Mouse (Mus musculus) heart, adult 2 months (tissue): ENCODE data around the gene Kxd1. TPM values are rescaled to one million over a fixed set of nuclear protein-coding genes. Genes with fewer than 3 reads are reported as not detected.
"Not testable (repeated sequence)": the region's sequence is repeated elsewhere in the genome, so short reads cannot be mapped to it uniquely, and the experiment has no call there.

ENCODE experiments used
- DNase-seq, 2 experiments: peaks; one replicate each; pipeline ENCODE4 v3.0.0; 2021
- H3K27ac ChIP-seq: fragments of 200-600 bp; 2 replicates; pipeline ENCODE4 v1.8.1; 2022
- H3K27me3 ChIP-seq: fragments of 200-500 bp; 2 replicates; pipeline ENCODE4 v1.6.1; 2012; ENCODE audit warnings: mild to moderate bottlenecking, low read length, inconsistent platforms, mixed read lengths; ENCODE audit not compliant: control insufficient read depth, insufficient read depth
- H3K36me3 ChIP-seq: fragments of 200-500 bp; 2 replicates; pipeline ENCODE4 v1.6.1; 2012; ENCODE audit warnings: low read length, inconsistent platforms; ENCODE audit not compliant: control insufficient read depth, insufficient read depth
- H3K4me1 ChIP-seq: fragments of 200-500 bp; 2 replicates; pipeline ENCODE4 v1.6.1; 2011; ENCODE audit warnings: low read length; ENCODE audit not compliant: control insufficient read depth, insufficient read depth
- H3K4me3 ChIP-seq: fragments of 200-600 bp; 2 replicates; pipeline ENCODE4 v1.8.1; 2022
- H3K79me2 ChIP-seq: fragments of 200-500 bp; replicated peaks from 2 replicates; pipeline ENCODE4 v1.6.1; 2012; ENCODE audit warnings: mild to moderate bottlenecking, inconsistent platforms, low read length, moderate library complexity, mixed read lengths; ENCODE audit not compliant: control insufficient read depth, insufficient read depth
- H3K9ac ChIP-seq: fragments of 200-500 bp; 2 replicates; pipeline ENCODE4 v1.6.1; 2012; ENCODE audit warnings: low read depth, mild to moderate bottlenecking, control low read depth, inconsistent platforms, low read length, mixed read lengths
- CTCF ChIP-seq: fragments of 200-600 bp; IDR thresholded peaks from 2 replicates; pipeline ENCODE4 v1.8.1; 2022; ENCODE audit warnings: antibody characterized with exemption, mild to moderate bottlenecking, moderate library complexity
- EP300 ChIP-seq: fragments of 200-500 bp; IDR thresholded peaks from 2 replicates; pipeline ENCODE4 v1.6.1; 2011; ENCODE audit warnings: low read depth, low read length, control low read depth; ENCODE audit not compliant: insufficient read depth
- POLR2A ChIP-seq: fragments of 200-500 bp; IDR thresholded peaks from 2 replicates; pipeline ENCODE4 v1.6.1; 2011; ENCODE audit warnings: mild to moderate bottlenecking, low read depth, low read length, control low read depth; ENCODE audit not compliant: insufficient read depth
- WGBS: fragments of 180-500 bp; shearing (Covaris S2); methylation state at CpG from one replicate; pipeline ENCODE4 v1.1.7; 2018; 5-methylcytosine and 5-hydroxymethylcytosine counted together
- intact Hi-C: fragments of 180-260 bp; cut with DNase I; formaldehyde crosslinking; loops from one replicate; pipeline ENCODE4 v1.15.1; 2025
- polyA plus RNA-seq: library from polyadenylated mRNA; depleted of rRNA; stranded (reverse); fragments of >200 nt; gene quantifications from 2 replicates; pipeline ENCODE4 v1.2.3, GENCODE M21; 2012
- total RNA-seq, 2 experiments: library from RNA; stranded (reverse); gene quantifications; 2 replicates each; pipeline ENCODE4 v1.2.3; 2021

The Kxd1 gene
- total and polyA plus RNA-seq, 3 experiments, result 80.4 to 121 (median 99.4) TPM

GRCm38 (mm10) chr8:70519606-70520005 is 8.2 kb downstream of the Kxd1 start:
- H3K79me2 ChIP-seq, result no peaks in the 10 kb centered on the region
- peaks cover 3% of the 10 kb centered on the region; the same call in 1 of the 2 replicates for H3K4me1 ChIP-seq
- H3K9ac ChIP-seq, result no peak overlapping the region
- no peaks in the 10 kb centered on the region for H3K27me3 ChIP-seq
- no peak overlapping the region for H3K4me3 ChIP-seq
- no peak overlapping the region for H3K27ac ChIP-seq
- no peaks in the 10 kb centered on the region for H3K36me3 ChIP-seq
- intact Hi-C loops, result loop anchor here (10.0 kb wide), 1 partner anchor 255 kb away; the partner anchor contains the start of gene Pik3r2
- no peak for DNase-seq
- WGBS, result 47% methylated on average over 2 of the region's 2 CpGs
- no peak for TF ChIP-seq POLR2A
- TF ChIP-seq CTCF, result no peak
- no peak for TF ChIP-seq EP300

GRCm38 (mm10) chr8:70519043-70519442 is 8.7 kb downstream of the Kxd1 start:
- no peaks in the 10 kb centered on the region for H3K27me3 ChIP-seq
- H3K4me3 ChIP-seq, result no peak overlapping the region
- 89% methylated on average over 6 of the region's 6 CpGs for WGBS
- intact Hi-C loops, result no loop called here
- H3K9ac ChIP-seq, result no peak overlapping the region
- H3K4me1 ChIP-seq, result peaks cover 3% of the 10 kb centered on the region; the same call in 1 of the 2 replicates
- no peaks in the 10 kb centered on the region for H3K36me3 ChIP-seq
- TF ChIP-seq POLR2A (no peak), CTCF (no peak), EP300 (no peak)
- no peaks in the 10 kb centered on the region for H3K79me2 ChIP-seq
- no peak overlapping the region for H3K27ac ChIP-seq
- DNase-seq, result no peak

- Histone ChIP-seq H3K27me3 (no peaks in the 10 kb centered on the region), H3K9ac (no peak overlapping the region), H3K27ac (no peak overlapping the region), H3K4me3 (no peak overlapping the region), H3K36me3 (no peaks in the 10 kb centered on the region), H3K4me1 (peaks cover 1% of the 10 kb centered on the region; the same call in 1 of the 2 replicates), H3K79me2 (no peaks in the 10 kb centered on the region)
- TF ChIP-seq CTCF (no peak), EP300 (no peak), POLR2A (no peak)
- 80% methylated on average over 10 of the region's 10 CpGs for WGBS
- intact Hi-C loops, result no loop called here
- DNase-seq, result no peak
Observed at GRCm38 (mm10) chr8:70517940-70518643, 9.7 kb downstream of the Kxd1 start.

GRCm38 (mm10) chr8:70513441-70513840 is 14.3 kb downstream of the Kxd1 start:
- 10% methylated on average over 2 of the region's 2 CpGs for WGBS
- H3K36me3 ChIP-seq, result peaks cover 2% of the 10 kb centered on the region; the same call in 1 of the 2 replicates

GRCm38 (mm10) chr8:70512253-70512903 is 15.4 kb downstream of the Kxd1 start:
- intact Hi-C loops, result no loop called here
- no peak overlapping the region for H3K4me3 ChIP-seq
- H3K79me2 ChIP-seq, result peaks cover 3% of the 10 kb centered on the region
- no peak overlapping the region for H3K27ac ChIP-seq
- peaks cover 6% of the 10 kb centered on the region for H3K4me1 ChIP-seq
- 84% methylated on average over 11 of the region's 11 CpGs for WGBS
- no peak for DNase-seq
- H3K9ac ChIP-seq, result no peak overlapping the region
- H3K36me3 ChIP-seq, result peaks cover 2% of the 10 kb centered on the region; the same call in 1 of the 2 replicates
- TF ChIP-seq CTCF (no peak), EP300 (no peak), POLR2A (no peak)
- no peaks in the 10 kb centered on the region for H3K27me3 ChIP-seq

More at GRCm38 (mm10) chr8:70513441-70513840, 14.3 kb downstream of the Kxd1 start:
- Histone ChIP-seq H3K9ac (no peak overlapping the region), H3K27ac (no peak overlapping the region; the same call in 1 of the 2 replicates), H3K27me3 (no peaks in the 10 kb centered on the region), H3K4me3 (no peak overlapping the region), H3K79me2 (peaks cover 3% of the 10 kb centered on the region), H3K4me1 (peaks cover 6% of the 10 kb centered on the region)
- no peak for DNase-seq
- intact Hi-C loops, result no loop called here
- no peak for TF ChIP-seq POLR2A
- TF ChIP-seq EP300, result no peak
- TF ChIP-seq CTCF, result no peak

GRCm38 (mm10) chr8:70511770-70512169 is 16.0 kb downstream of the Kxd1 start:
- Histone ChIP-seq H3K9ac (no peak overlapping the region), H3K4me1 (peaks cover 6% of the 10 kb centered on the region), H3K36me3 (peaks cover 2% of the 10 kb centered on the region; the same call in 1 of the 2 replicates), H3K79me2 (peaks cover 3% of the 10 kb centered on the region), H3K27me3 (no peaks in the 10 kb centered on the region), H3K27ac (no peak overlapping the region), H3K4me3 (no peak overlapping the region)
- TF ChIP-seq CTCF (no peak), POLR2A (no peak), EP300 (no peak)
- no peak for DNase-seq
- 96% methylated on average over 2 of the region's 2 CpGs for WGBS
- intact Hi-C loops, result no loop called here

- DNase-seq, H3K36me3 ChIP-seq, intact Hi-C loops, H3K79me2 ChIP-seq, H3K27me3 ChIP-seq, H3K4me1 ChIP-seq, H3K9ac ChIP-seq: not testable (repeated sequence)
- 68% methylated on average over 6 of the region's 6 CpGs for whole genome bisulfite sequencing
- H3K27ac ChIP-seq, result peak overlapping the region; percentile 87
- peak overlapping the region; percentile 68 for H3K4me3 ChIP-seq
Observed at GRCm38 (mm10) chr8:70511174-70511573, 16.6 kb downstream of the Kxd1 start.
